Mouse (Mus musculus): Measurements from ENCODE around the gene Gm11037. TPM values are rescaled to one million over a fixed set of nuclear protein-coding genes. Genes with fewer than 3 reads are reported as not detected.

Gene Gm11037
- polyA plus RNA-seq (2015; fragmentation: Nextera tagmentation; extraction: Ambion mirVana): not detected in 2 replicates

GRCm38 (mm10) chr2:131132930-131133547, at the start of gene Gm11037:
TSS of gene Gm11037 (plus strand) at chr2:131133497.
- no peak for TF ChIP-seq CTCF (IDR thresholded peaks at IDR 0.05; ENCODE audit: low read depth)
- TF ChIP-seq EP300 (optimal IDR thresholded peaks at IDR 0.05): no peak
- H3K4me2 ChIP-seq (replicated peaks; ENCODE audit: low read depth): no peak within 1 kb of the TSS
- H3K9me3 ChIP-seq (ENCODE audit: control insufficient read depth, low read length): no peaks in the 10 kb centered on the region
- no peak for DNase-seq (ENCODE audit: low spot score)
- H3K4me3 ChIP-seq (ENCODE audit: low read depth, low read length): no peak within 1 kb of the TSS
- H3K4me1 ChIP-seq (replicated peaks; ENCODE audit: control insufficient read depth, insufficient read depth): 0 out of 2 replicates have a peak, but pooled peaks cover 2% of the 10 kb centered on the region
- no peak within 1 kb of the TSS for H3K27ac ChIP-seq (replicated peaks)
- ATAC-seq (ENCODE audit: low FRiP score, low TSS enrichment): no peak
- no peak within 1 kb of the TSS for H3K9ac ChIP-seq (ENCODE audit: low read length)
- H3K27me3 ChIP-seq (ENCODE audit: control insufficient read depth, insufficient read depth, low read length): no peaks in the 10 kb centered on the region
- no peaks in the 10 kb centered on the region for H3K36me3 ChIP-seq (ENCODE audit: control insufficient read depth, insufficient read depth, low read length)
- WGBS: 77% methylated on average over 9 of the region's 9 CpGs

- no peak overlapping the region for H3K9ac ChIP-seq (ENCODE audit: low read length)
- H3K27me3 ChIP-seq (ENCODE audit: control insufficient read depth, insufficient read depth, low read length): no peaks in the 10 kb centered on the region
- no peak for DNase-seq (ENCODE audit: low spot score)
- no peaks in the 10 kb centered on the region for H3K9me3 ChIP-seq (ENCODE audit: control insufficient read depth, low read length)
- ATAC-seq (ENCODE audit: low FRiP score, low TSS enrichment): no peak
- no peak overlapping the region for H3K27ac ChIP-seq (replicated peaks)
- no peak overlapping the region for H3K4me3 ChIP-seq (ENCODE audit: low read depth, low read length)
- H3K4me2 ChIP-seq (replicated peaks; ENCODE audit: low read depth): no peak overlapping the region
- no peaks in the 10 kb centered on the region for H3K4me1 ChIP-seq (replicated peaks; ENCODE audit: control insufficient read depth, insufficient read depth)
- WGBS: 81% methylated on average over 4 of the region's 4 CpGs
- H3K36me3 ChIP-seq (ENCODE audit: control insufficient read depth, insufficient read depth, low read length): no peaks in the 10 kb centered on the region
- TF ChIP-seq CTCF (IDR thresholded peaks at IDR 0.05; ENCODE audit: low read depth) (no peak), EP300 (optimal IDR thresholded peaks at IDR 0.05) (no peak)
Observed at GRCm38 (mm10) chr2:131084206-131084605, 49.1 kb upstream of the Gm11037 start.

GRCm38 (mm10) chr2:131086667-131087390, 46.5 kb upstream of the Gm11037 start, which contains the start of gene Siglec1:
TSS of gene Siglec1 (minus strand) at chr2:131086765.
- 84% methylated on average over 11 of the region's 11 CpGs for WGBS
- no peak for TF ChIP-seq EP300 (optimal IDR thresholded peaks at IDR 0.05)
- TF ChIP-seq CTCF (IDR thresholded peaks at IDR 0.05; ENCODE audit: low read depth): no peak
- H3K27me3 ChIP-seq (ENCODE audit: control insufficient read depth, insufficient read depth, low read length): no peaks in the 10 kb centered on the region
- ATAC-seq (ENCODE audit: low FRiP score, low TSS enrichment) (no peak), DNase-seq (ENCODE audit: low spot score) (no peak)
- H3K4me3 ChIP-seq (ENCODE audit: low read depth, low read length): no peak within 1 kb of the TSS
- no peaks in the 10 kb centered on the region for H3K4me1 ChIP-seq (replicated peaks; ENCODE audit: control insufficient read depth, insufficient read depth)
- no peaks in the 10 kb centered on the region for H3K36me3 ChIP-seq (ENCODE audit: control insufficient read depth, insufficient read depth, low read length)
- H3K27ac ChIP-seq (replicated peaks): peak within 1 kb of the TSS; percentile 40; the same call in 1 of the 2 replicates
- H3K9me3 ChIP-seq (ENCODE audit: control insufficient read depth, low read length): no peaks in the 10 kb centered on the region
- no peak within 1 kb of the TSS for H3K4me2 ChIP-seq (replicated peaks; ENCODE audit: low read depth)
- no peak within 1 kb of the TSS for H3K9ac ChIP-seq (ENCODE audit: low read length)

- no peak for ATAC-seq (ENCODE audit: low FRiP score, low TSS enrichment)
- Histone ChIP-seq H3K4me3 (ENCODE audit: low read depth, low read length) (no peak overlapping the region), H3K9ac (ENCODE audit: low read length) (no peak overlapping the region), H3K4me1 (replicated peaks; ENCODE audit: control insufficient read depth, insufficient read depth) (no peaks in the 10 kb centered on the region), H3K9me3 (ENCODE audit: control insufficient read depth, low read length) (no peaks in the 10 kb centered on the region), H3K36me3 (ENCODE audit: control insufficient read depth, insufficient read depth, low read length) (no peaks in the 10 kb centered on the region), H3K4me2 (replicated peaks; ENCODE audit: low read depth) (no peak overlapping the region), H3K27ac (replicated peaks) (no peak overlapping the region), H3K27me3 (ENCODE audit: control insufficient read depth, insufficient read depth, low read length) (no peaks in the 10 kb centered on the region)
- 74% methylated on average over 4 of the region's 4 CpGs for WGBS
- no peak for TF ChIP-seq CTCF (IDR thresholded peaks at IDR 0.05; ENCODE audit: low read depth)
- no peak for TF ChIP-seq EP300 (optimal IDR thresholded peaks at IDR 0.05)
- no peak for DNase-seq (ENCODE audit: low spot score)
Observed at GRCm38 (mm10) chr2:131088581-131088980, 44.7 kb upstream of the Gm11037 start.

GRCm38 (mm10) chr2:131089634-131090033, 43.7 kb upstream of the Gm11037 start:
- no peaks in the 10 kb centered on the region for H3K27me3 ChIP-seq (ENCODE audit: control insufficient read depth, insufficient read depth, low read length)
- TF ChIP-seq EP300 (optimal IDR thresholded peaks at IDR 0.05) (no peak), CTCF (IDR thresholded peaks at IDR 0.05; ENCODE audit: low read depth) (no peak)
- ATAC-seq (ENCODE audit: low FRiP score, low TSS enrichment): no peak
- H3K4me1 ChIP-seq (replicated peaks; ENCODE audit: control insufficient read depth, insufficient read depth): no peaks in the 10 kb centered on the region
- no peaks in the 10 kb centered on the region for H3K9me3 ChIP-seq (ENCODE audit: control insufficient read depth, low read length)
- H3K4me2 ChIP-seq (replicated peaks; ENCODE audit: low read depth): no peak overlapping the region
- no peak overlapping the region for H3K9ac ChIP-seq (ENCODE audit: low read length)
- 88% methylated on average over 1 of the region's 1 CpGs for WGBS
- no peak overlapping the region for H3K27ac ChIP-seq (replicated peaks)
- no peaks in the 10 kb centered on the region for H3K36me3 ChIP-seq (ENCODE audit: control insufficient read depth, insufficient read depth, low read length)
- DNase-seq (ENCODE audit: low spot score): no peak
- no peak overlapping the region for H3K4me3 ChIP-seq (ENCODE audit: low read depth, low read length)

GRCm38 (mm10) chr2:131090852-131091251, 42.4 kb upstream of the Gm11037 start:
- H3K27ac ChIP-seq (replicated peaks): no peak overlapping the region
- 61% methylated on average over 3 of the region's 3 CpGs for WGBS
- H3K27me3 ChIP-seq (ENCODE audit: control insufficient read depth, insufficient read depth, low read length): no peaks in the 10 kb centered on the region
- TF ChIP-seq CTCF (IDR thresholded peaks at IDR 0.05; ENCODE audit: low read depth): no peak
- no peak for TF ChIP-seq EP300 (optimal IDR thresholded peaks at IDR 0.05)
- H3K9ac ChIP-seq (ENCODE audit: low read length): no peak overlapping the region
- H3K4me3 ChIP-seq (ENCODE audit: low read depth, low read length): no peak overlapping the region
- H3K4me1 ChIP-seq (replicated peaks; ENCODE audit: control insufficient read depth, insufficient read depth): no peaks in the 10 kb centered on the region
- H3K36me3 ChIP-seq (ENCODE audit: control insufficient read depth, insufficient read depth, low read length): no peaks in the 10 kb centered on the region
- H3K4me2 ChIP-seq (replicated peaks; ENCODE audit: low read depth): no peak overlapping the region
- no peaks in the 10 kb centered on the region for H3K9me3 ChIP-seq (ENCODE audit: control insufficient read depth, low read length)
- DNase-seq (ENCODE audit: low spot score) (no peak), ATAC-seq (ENCODE audit: low FRiP score, low TSS enrichment) (peak; percentile 48; the same call in 1 of the 2 replicates)
